Mouse (Mus musculus) erythroblast, embryonic 14.5 days (primary cell): ENCODE data around the gene Gm21366. TPM values are rescaled to one million over a fixed set of nuclear protein-coding genes. Genes with fewer than 3 reads are reported as not detected.
"Not testable (repeated sequence)": the region's sequence is repeated elsewhere in the genome, so short reads cannot be mapped to it uniquely, and the experiment has no call there.

Experiments used
- H3K27me3 ChIP-seq: 2 replicates; pipeline ENCODE4 v1.6.1; 2012; ENCODE audit warnings: inconsistent platforms; ENCODE audit not compliant: control insufficient read depth
- H3K36me3 ChIP-seq: 2 replicates; pipeline ENCODE4 v1.6.1; 2012; ENCODE audit warnings: mild to moderate bottlenecking, inconsistent platforms; ENCODE audit not compliant: control insufficient read depth
- H3K4me1 ChIP-seq: 2 replicates; pipeline ENCODE4 v1.6.1; 2012; ENCODE audit warnings: inconsistent platforms; ENCODE audit not compliant: control insufficient read depth
- H3K4me3 ChIP-seq: replicated peaks from 2 replicates; pipeline ENCODE3; 2012; ENCODE audit warnings: moderate library complexity, mild to moderate bottlenecking, inconsistent platforms
- H3K9me3 ChIP-seq: 2 replicates; pipeline ENCODE4 v1.6.1; 2012; ENCODE audit warnings: low read length, inconsistent platforms, mixed read lengths; ENCODE audit not compliant: control insufficient read depth
- polyA plus RNA-seq: library from polyadenylated mRNA; stranded (reverse); fragments of >175 nt; gene quantifications from 2 replicates; pipeline ENCODE4 v1.2.3, GENCODE M21; 2012

Gene Gm21366
- polyA plus RNA-seq, result not detected in 2 replicates

DNA sequence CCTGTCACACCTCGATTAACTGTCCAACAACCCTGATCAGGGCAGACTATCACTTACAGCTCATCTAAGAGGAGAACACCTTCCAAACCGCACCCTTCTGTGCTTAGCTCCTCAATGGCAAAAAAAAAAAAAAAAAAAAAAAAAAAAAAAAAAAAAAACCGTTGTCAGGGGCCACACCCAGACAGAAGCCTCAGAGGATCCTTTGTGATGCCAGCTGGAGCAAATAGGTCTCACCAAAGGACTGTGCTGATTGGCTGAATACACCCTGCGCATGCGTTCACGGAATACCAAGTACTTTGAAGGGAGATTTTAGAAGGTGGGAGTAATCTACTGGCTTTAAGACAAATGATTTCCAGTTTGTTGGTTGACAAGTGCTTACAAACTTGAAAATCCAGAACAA lies at the start of gene Gm21366:
Gene Gm21366 (minus strand): TSS at position 101 of the 400 bp plus-strand sequence.
- H3K4me3 ChIP-seq, H3K36me3 ChIP-seq, H3K27me3 ChIP-seq, H3K4me1 ChIP-seq, H3K9me3 ChIP-seq: not testable (repeated sequence)
